Mouse (Mus musculus) lung, postnatal 0 days (tissue): Measurements from ENCODE around the gene Fxyd5.

Source experiments
- CTCF ChIP-seq: IDR thresholded peaks from 2 replicates; pipeline ENCODE4 v1.5.1; 2016; ENCODE audit warnings: antibody characterized with exemption, mild to moderate bottlenecking
- EP300 ChIP-seq: IDR thresholded peaks from 2 replicates; pipeline ENCODE4 v1.6.1; 2016; ENCODE audit warnings: antibody characterized with exemption, mild to moderate bottlenecking, control low read depth

DNA sequence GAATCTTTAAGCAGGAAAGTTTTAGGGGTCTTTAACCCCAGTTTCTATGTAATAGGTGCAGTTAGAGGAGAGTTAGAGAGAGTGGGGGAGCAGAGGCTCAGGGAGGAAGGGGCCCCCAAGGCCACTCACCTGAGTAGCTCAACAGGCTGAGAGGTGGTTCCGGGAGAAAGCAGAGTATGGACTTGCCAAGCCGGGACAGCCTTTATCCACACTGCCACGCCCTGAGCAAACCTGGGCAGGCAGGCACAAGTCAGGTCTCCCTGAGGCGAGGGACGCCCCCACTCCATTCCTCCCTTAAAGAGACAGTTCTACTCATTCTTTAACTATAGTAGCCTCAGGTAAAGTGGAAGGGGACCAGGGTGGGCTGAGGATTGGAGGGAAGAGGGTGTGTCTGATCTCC, 34.2 kb upstream of the Fxyd5 start, which contains the start of gene Fxyd3:
- TF ChIP-seq CTCF (no peak), EP300 (no peak)
